ENCODE assay signal across 7 mouse cellular contexts in the genomic region with DNA sequence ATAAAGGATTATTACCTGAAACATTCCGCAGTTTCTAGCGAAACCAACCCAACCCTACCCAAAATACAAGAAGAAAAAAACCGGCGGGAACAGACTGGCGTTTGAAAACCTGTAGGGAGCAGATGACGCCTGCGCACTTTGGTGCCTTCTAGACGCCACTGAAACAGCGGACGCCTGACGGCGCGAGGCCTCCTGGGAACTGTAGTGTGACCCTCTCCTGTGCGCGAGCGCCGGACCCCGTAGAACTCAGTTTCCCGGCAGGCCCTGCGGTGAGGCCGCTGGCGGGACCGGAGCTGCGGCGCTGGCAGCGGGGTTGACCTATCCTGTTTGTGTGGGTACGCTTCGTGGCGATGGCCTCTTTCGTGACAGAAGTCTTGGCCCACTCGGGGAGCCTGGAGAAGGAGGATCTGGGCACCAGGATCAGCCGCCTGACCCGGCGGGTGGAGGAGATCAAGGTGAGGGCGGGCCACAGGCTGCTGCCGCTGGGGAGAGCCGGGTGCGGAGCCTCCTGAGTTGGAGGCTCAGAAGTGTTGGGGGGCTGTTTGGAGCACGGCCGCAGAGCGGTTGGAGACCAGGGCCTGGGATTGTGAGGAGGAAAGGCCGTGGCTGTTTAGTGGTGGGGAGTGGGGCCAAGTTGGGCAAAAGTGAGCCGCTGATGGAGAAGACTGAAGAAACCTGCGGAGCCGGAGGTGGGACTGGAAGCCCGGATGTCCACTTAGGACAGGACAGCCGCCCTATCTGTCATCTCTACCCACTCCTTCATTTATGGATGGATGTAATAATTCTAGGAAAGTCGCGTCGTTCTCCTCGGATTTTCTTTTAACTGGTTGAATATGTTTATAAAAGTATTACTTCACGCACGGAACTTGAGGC. TPM values are rescaled to one million over a fixed set of nuclear protein-coding genes. Genes with fewer than 3 reads are reported as not detected.
A peak's percentile ranks its signal among the peaks of the same experiment; 100 is the strongest.
DNase-seq lines count a peak whose midpoint lies in the region; ATAC-seq lines count a peak whose summit lies in the region.

Zw10 (plus strand) TSS at position 281 of the 873 bp plus-strand sequence.

- DNase-seq in adrenal gland, adult 2 months, result peak; percentile 97
- peak; percentile 93 for DNase-seq in embryo, embryonic 11.5 days (ENCODE audit: low read depth, low spot score)
- peak; percentile 87 to 90 for DNase-seq in gastrocnemius, postnatal 36 days
- DNase-seq in left cerebral cortex, postnatal 25 days (ENCODE audit: low spot score in 2 of 2), result peak; percentile 95 to 98
- DNase-seq in midbrain, embryonic 10.5 days (ENCODE audit: low spot score), result peak; percentile 96
- peak; percentile 90 for DNase-seq in right cerebral cortex, postnatal 4 days

- peak within 1 kb of the TSS; percentile 68 for H3K4me3 ChIP-seq in intestine, embryonic 15.5 days (replicated peaks)
- peak within 1 kb of the TSS; percentile 82 for H3K4me3 ChIP-seq in midbrain, embryonic 10.5 days

- H3K4me1 ChIP-seq in intestine, embryonic 15.5 days (replicated peaks), result 0 out of 2 replicates have a peak, but pooled peaks cover 5% of the 10 kb centered on the region
- peaks cover 17% of the 10 kb centered on the region for H3K4me1 ChIP-seq in midbrain, embryonic 10.5 days

- under 1% methylated on average over 52 of the region's 53 CpGs for WGBS in intestine, embryonic 15.5 days
- WGBS in midbrain, embryonic 10.5 days, result under 1% methylated on average over 53 of the region's 53 CpGs

- peak within 1 kb of the TSS; percentile 68; the same call in 1 of the 2 replicates for H3K27ac ChIP-seq in intestine, embryonic 15.5 days
- H3K27ac ChIP-seq in midbrain, embryonic 10.5 days (replicated peaks), result peak within 1 kb of the TSS; percentile 89

- intact Hi-C loops in gastrocnemius, postnatal 36 days (cut with DNase I), result no loop called here
- intact Hi-C loops in left cerebral cortex, postnatal 25 days (cut with DNase I), result loop anchor here (10.0 kb wide), 1 partner anchor 161 kb away; no protein-coding TSS in a partner anchor

- H3K36me3 ChIP-seq in intestine, embryonic 15.5 days, result 0 out of 2 replicates have a peak, but pooled peaks cover 3% of the 10 kb centered on the region
- H3K36me3 ChIP-seq in midbrain, embryonic 10.5 days, result peaks cover 26% of the 10 kb centered on the region

- H3K4me2 ChIP-seq in intestine, embryonic 15.5 days (replicated peaks), result peak within 1 kb of the TSS; percentile 59

- H3K9me3 ChIP-seq in intestine, embryonic 15.5 days, result no peaks in the 10 kb centered on the region
- no peaks in the 10 kb centered on the region for H3K9me3 ChIP-seq in midbrain, embryonic 10.5 days (replicated peaks)

- H3K9ac ChIP-seq in intestine, embryonic 15.5 days, result peak within 1 kb of the TSS; percentile 85

- no peaks in the 10 kb centered on the region for H3K27me3 ChIP-seq in intestine, embryonic 15.5 days (replicated peaks)
- no peaks in the 10 kb centered on the region for H3K27me3 ChIP-seq in midbrain, embryonic 10.5 days (ENCODE audit: low read depth, poor library complexity, severe bottlenecking)

- ATAC-seq in intestine, embryonic 15.5 days, result peak; percentile 100

RNA-seq across cellular contexts. Expression of gene Zw10, which starts in this region (rescaled TPM):
- 10 to 100 TPM; 15.3 to 17.3 TPM for total RNA-seq in adrenal gland, adult 2 months (2021)
- 2.7 and 3.7 TPM in 2 replicates for polyA plus RNA-seq in adrenal gland, adult 2 months (2012; rRNA removed)
- total RNA-seq in gastrocnemius, postnatal 36 days (2021), result 1 to 10 TPM; 7.4 to 8.4 TPM
- 27.4 and 30.4 TPM in 2 replicates for polyA plus RNA-seq in intestine, embryonic 15.5 days (2015; fragmentation: Nextera tagmentation; extraction: Ambion mirVana)
- 10 to 100 TPM; 15.9 to 17.6 TPM for total RNA-seq in left cerebral cortex, postnatal 25 days (2021)
- 57.3 and 60.1 TPM in 2 replicates for polyA plus RNA-seq in midbrain, embryonic 10.5 days (2016; fragmentation: Nextera tagmentation; extraction: Ambion mirVana)

Comparison
In these comparisons a context has a peak if more than half of its experiments do, and no peak if none do; other contexts are left out.
1. Peak in every context shown above with its lines: DNase-seq, ATAC-seq, H3K4me3 ChIP-seq and H3K27ac ChIP-seq.